Mouse (Mus musculus) midbrain, postnatal 0 days (tissue): Measurements from ENCODE around the gene Ccdc134. TPM values are rescaled to one million over a fixed set of nuclear protein-coding genes. Genes with fewer than 3 reads are reported as not detected.
A peak's percentile ranks its signal among the peaks of the same experiment; 100 is the strongest.

ENCODE experiments used
- ATAC-seq: fragments of 200-750 bp; cut with Nextera tagmentation; 2 replicates; pipeline ENCODE4 v1.8.0; 2017; ENCODE audit warnings: moderate number of reproducible peaks, mild to moderate bottlenecking, moderate TSS enrichment, moderate library complexity; ENCODE audit not compliant: low FRiP score
- DNase-seq: peaks from one replicate; pipeline ENCODE4 v3.0.0-alpha.2; 2015; ENCODE audit warnings: low spot score
- H3K27ac ChIP-seq: fragments of 300-500 bp; sonication (generic); 2 replicates; pipeline ENCODE4 v1.5.1; 2014; ENCODE audit warnings: low read depth, mild to moderate bottlenecking, low read length, mixed read lengths
- H3K27me3 ChIP-seq: fragments of 300-500 bp; sonication (generic); 2 replicates; pipeline ENCODE4 v1.6.1; 2014; ENCODE audit warnings: low read length, control low read depth, mixed read lengths; ENCODE audit not compliant: insufficient read depth
- H3K36me3 ChIP-seq: fragments of 300-500 bp; sonication (generic); 2 replicates; pipeline ENCODE4 v1.6.1; 2014; ENCODE audit warnings: low read length, control low read depth, mixed read lengths; ENCODE audit not compliant: insufficient read depth
- H3K4me1 ChIP-seq: fragments of 300-500 bp; sonication (generic); 2 replicates; pipeline ENCODE4 v1.6.1; 2014; ENCODE audit warnings: mild to moderate bottlenecking, control low read depth, antibody characterized with exemption, low read length, mixed read lengths; ENCODE audit not compliant: insufficient read depth
- H3K4me2 ChIP-seq: fragments of 300-500 bp; sonication (generic); 2 replicates; pipeline ENCODE4 v1.6.1; 2014; ENCODE audit warnings: low read depth, mild to moderate bottlenecking, low read length, mixed read lengths; ENCODE audit not compliant: poor library complexity, severe bottlenecking
- H3K4me3 ChIP-seq: fragments of 300-500 bp; sonication (generic); 2 replicates; pipeline ENCODE4 v1.5.1; 2014; ENCODE audit warnings: low read depth, mild to moderate bottlenecking, low read length, moderate library complexity
- H3K9ac ChIP-seq: fragments of 300-500 bp; sonication (generic); replicated peaks from 2 replicates; pipeline ENCODE4 v1.6.1; 2014; ENCODE audit warnings: mild to moderate bottlenecking, low read length, moderate library complexity, mixed read lengths; ENCODE audit not compliant: poor library complexity, severe bottlenecking
- H3K9me3 ChIP-seq: fragments of 300-500 bp; sonication (generic); 2 replicates; pipeline ENCODE4 v1.6.1; 2016; ENCODE audit warnings: low read length, control low read depth
- CTCF ChIP-seq: IDR thresholded peaks from 2 replicates; pipeline ENCODE4 v1.5.1; 2016; ENCODE audit warnings: antibody characterized with exemption, mild to moderate bottlenecking
- WGBS: fragments of 180-500 bp; shearing (Covaris S2); extraction: QIAGEN DNeasy Blood & Tissue Kit; methylation state at CpG from one replicate; pipeline ENCODE4 v1.1.7; 2014; 5-methylcytosine and 5-hydroxymethylcytosine counted together
- polyA plus RNA-seq: library from polyadenylated mRNA; unstranded; fragments of >200 nt; fragmentation: Nextera tagmentation; extraction: Ambion mirVana; gene quantifications from 2 replicates; pipeline ENCODE4 v1.2.1, GENCODE M21; 2015
- total RNA-seq: library from RNA; depleted of rRNA; stranded (reverse); fragments of >200 nt; gene quantifications from 2 replicates; pipeline ENCODE4 v1.2.3, GENCODE M21; 2014

The Ccdc134 gene
- total and polyA plus RNA-seq, 2 experiments from 2014 or later = 6.9 to 8.7 TPM

GRCm38 (mm10) chr15:82164496-82164895, 36.8 kb downstream of the Ccdc134 start:
- ATAC-seq = no peak
- H3K9me3 ChIP-seq = no peaks in the 10 kb centered on the region
- no peak for DNase-seq
- H3K27ac ChIP-seq = no peak overlapping the region
- no peak overlapping the region for H3K4me2 ChIP-seq
- 80% methylated on average over 7 of the region's 7 CpGs for WGBS
- no peaks in the 10 kb centered on the region for H3K27me3 ChIP-seq
- H3K36me3 ChIP-seq = no peaks in the 10 kb centered on the region
- no peak overlapping the region for H3K9ac ChIP-seq
- no peak overlapping the region for H3K4me3 ChIP-seq
- no peak for TF ChIP-seq CTCF
- H3K4me1 ChIP-seq = peaks cover 7% of the 10 kb centered on the region; the same call in 1 of the 2 replicates

- TF ChIP-seq CTCF = peak; percentile 90
- no peak overlapping the region for H3K4me2 ChIP-seq
- peak; percentile 63 for DNase-seq
- H3K4me3 ChIP-seq = no peak overlapping the region
- H3K9me3 ChIP-seq = no peaks in the 10 kb centered on the region
- H3K27ac ChIP-seq = no peak overlapping the region
- H3K9ac ChIP-seq = no peak overlapping the region
- no peaks in the 10 kb centered on the region for H3K27me3 ChIP-seq
- ATAC-seq = no peak
- peaks cover 10% of the 10 kb centered on the region; the same call in 1 of the 2 replicates for H3K36me3 ChIP-seq
- peaks cover 7% of the 10 kb centered on the region; the same call in 1 of the 2 replicates for H3K4me1 ChIP-seq
- WGBS = 52% methylated on average over 8 of the region's 8 CpGs
Observed at GRCm38 (mm10) chr15:82165332-82166239, 37.9 kb downstream of the Ccdc134 start.

- H3K9ac ChIP-seq = no peak overlapping the region
Observed at GRCm38 (mm10) chr15:82166240-82167100, 38.7 kb downstream of the Ccdc134 start.

GRCm38 (mm10) chr15:82167201-82168168, 39.8 kb downstream of the Ccdc134 start:
- 58% methylated on average over 23 of the region's 23 CpGs for WGBS
- DNase-seq (no peak), ATAC-seq (no peak)
- H3K4me1 ChIP-seq = peaks cover 4% of the 10 kb centered on the region; the same call in 1 of the 2 replicates
- TF ChIP-seq CTCF = no peak
- no peaks in the 10 kb centered on the region for H3K27me3 ChIP-seq
- H3K4me3 ChIP-seq = no peak overlapping the region
- no peak overlapping the region for H3K27ac ChIP-seq
- peaks cover 25% of the 10 kb centered on the region; the same call in 1 of the 2 replicates for H3K36me3 ChIP-seq
- no peak overlapping the region for H3K9ac ChIP-seq
- H3K9me3 ChIP-seq = no peaks in the 10 kb centered on the region
- no peak overlapping the region for H3K4me2 ChIP-seq

More at GRCm38 (mm10) chr15:82166240-82167100, 38.7 kb downstream of the Ccdc134 start:
- peaks cover 18% of the 10 kb centered on the region; the same call in 1 of the 2 replicates for H3K36me3 ChIP-seq
- no peak overlapping the region; the same call in 1 of the 2 replicates for H3K27ac ChIP-seq
- DNase-seq (no peak), ATAC-seq (no peak)
- peaks cover 4% of the 10 kb centered on the region; the same call in 1 of the 2 replicates for H3K4me1 ChIP-seq
- TF ChIP-seq CTCF = no peak
- no peaks in the 10 kb centered on the region for H3K27me3 ChIP-seq
- H3K4me3 ChIP-seq = no peak overlapping the region
- 38% methylated on average over 22 of the region's 22 CpGs for WGBS
- H3K4me2 ChIP-seq = no peak overlapping the region
- H3K9me3 ChIP-seq = no peaks in the 10 kb centered on the region

- H3K27ac ChIP-seq = no peak overlapping the region
Observed at GRCm38 (mm10) chr15:82169671-82170070, 41.9 kb downstream of the Ccdc134 start.

More at GRCm38 (mm10) chr15:82169671-82170070, 41.9 kb downstream of the Ccdc134 start:
- WGBS = 85% methylated on average over 5 of the region's 5 CpGs
- peaks cover 4% of the 10 kb centered on the region; the same call in 1 of the 2 replicates for H3K4me1 ChIP-seq
- no peak overlapping the region for H3K4me2 ChIP-seq
- DNase-seq (no peak), ATAC-seq (no peak)
- TF ChIP-seq CTCF = no peak
- H3K4me3 ChIP-seq = no peak overlapping the region
- H3K27me3 ChIP-seq = no peaks in the 10 kb centered on the region
- no peak overlapping the region for H3K9ac ChIP-seq
- H3K36me3 ChIP-seq = peaks cover 41% of the 10 kb centered on the region
- no peaks in the 10 kb centered on the region for H3K9me3 ChIP-seq
